Mouse (Mus musculus): Measurements from ENCODE around the gene Mast4.

Mast4 gene

GRCm38 (mm10) chr13:102842237-102842636 is 492.1 kb downstream of the Mast4 start:
- no peak for DNase-seq (ENCODE audit: extremely low read depth, insufficient read length, low spot score)

DNA sequence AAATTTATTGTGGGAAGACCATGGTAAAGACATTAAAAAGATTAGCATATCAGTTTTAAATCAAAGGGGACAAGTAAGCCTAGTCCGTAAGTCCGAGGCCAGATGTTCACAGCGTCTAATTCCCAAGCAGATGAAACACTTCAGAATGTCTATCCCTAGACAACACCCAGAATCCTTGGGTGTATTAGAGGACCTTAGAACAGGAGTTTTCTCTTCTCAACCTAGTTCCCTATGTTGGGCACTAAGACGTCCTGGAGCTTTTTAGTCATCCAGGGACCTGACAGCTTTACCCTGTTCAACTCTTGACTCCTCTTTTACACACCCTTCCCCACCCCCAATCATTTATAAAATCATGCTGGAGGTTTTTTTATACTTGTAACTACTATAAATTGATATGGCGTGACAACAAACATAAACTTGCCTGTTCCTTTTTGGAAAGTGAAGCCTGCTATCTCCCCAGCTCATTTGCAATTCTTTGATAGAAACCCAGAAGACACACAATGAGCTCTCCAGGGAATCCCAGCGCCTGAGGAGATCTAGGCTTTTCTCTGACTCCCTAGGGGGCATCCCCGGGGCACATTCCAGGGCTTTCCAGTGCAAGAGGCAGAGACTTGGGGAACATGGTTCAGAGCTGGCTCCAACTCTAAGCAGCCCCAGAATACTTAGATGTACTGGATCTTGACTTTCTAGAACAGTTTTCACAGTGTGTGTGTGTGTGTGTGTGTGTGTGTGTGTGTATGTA is 494.4 kb downstream of the Mast4 start:
- no peak for DNase-seq (ENCODE audit: extremely low read depth, insufficient read length, low spot score)

GRCm38 (mm10) chr13:102837427-102837826 is 496.9 kb downstream of the Mast4 start:
- DNase-seq (ENCODE audit: extremely low read depth, insufficient read length, low spot score) = no peak

GRCm38 (mm10) chr13:102835336-102835735 is 499.0 kb downstream of the Mast4 start:
- DNase-seq (ENCODE audit: extremely low read depth, insufficient read length, low spot score) = no peak

DNA sequence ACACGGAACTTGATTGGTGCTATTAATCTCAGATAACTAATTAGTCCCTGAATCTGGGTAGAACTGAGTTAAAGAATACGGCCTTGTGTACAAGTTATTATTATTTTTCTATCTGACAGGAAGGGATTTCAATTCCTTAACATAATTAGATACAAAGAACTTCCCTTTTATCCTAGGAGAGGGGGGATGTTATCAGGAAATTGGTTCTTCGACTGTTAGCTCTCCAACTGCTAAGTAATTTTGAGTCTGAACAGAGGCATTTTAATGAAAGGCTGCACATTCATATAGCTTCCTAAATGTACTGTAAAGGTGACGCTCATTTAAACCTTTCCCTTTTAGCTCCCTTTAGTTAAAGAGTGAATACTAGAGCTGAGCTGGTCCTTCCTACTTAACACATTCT is 516.0 kb downstream of the Mast4 start:
- DNase-seq (ENCODE audit: extremely low read depth, insufficient read length, low spot score) = no peak

GRCm38 (mm10) chr13:102816689-102817088 is 517.6 kb downstream of the Mast4 start:
- DNase-seq (ENCODE audit: extremely low read depth, insufficient read length, low spot score) = no peak

GRCm38 (mm10) chr13:102815158-102815557 is 519.1 kb downstream of the Mast4 start:
- DNase-seq (ENCODE audit: extremely low read depth, insufficient read length, low spot score) = no peak

GRCm38 (mm10) chr13:102811129-102811832 is 523.0 kb downstream of the Mast4 start:
- DNase-seq (ENCODE audit: extremely low read depth, insufficient read length, low spot score) = no peak

DNA sequence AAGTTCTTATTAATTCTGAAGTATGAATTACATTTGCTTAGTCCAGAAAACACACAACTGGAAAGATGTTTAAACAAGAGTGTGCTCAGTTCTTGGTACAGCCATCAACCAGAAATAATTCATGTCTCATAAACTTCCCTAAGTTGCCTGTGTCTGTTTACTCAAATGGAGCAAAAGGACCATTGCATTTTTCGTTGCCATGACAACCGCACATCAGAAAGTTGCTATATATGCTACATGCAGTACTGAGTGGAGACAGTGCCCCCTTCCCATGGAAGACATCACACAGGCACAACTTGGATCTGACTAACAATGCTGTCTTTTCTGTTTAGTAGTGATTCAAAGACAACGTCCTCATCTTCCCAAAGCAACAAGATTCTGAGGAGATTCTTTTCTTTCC is 527.6 kb downstream of the Mast4 start:
- no peak for DNase-seq (ENCODE audit: extremely low read depth, insufficient read length, low spot score)

GRCm38 (mm10) chr13:102805190-102805589 is 529.1 kb downstream of the Mast4 start:
- DNase-seq (ENCODE audit: extremely low read depth, insufficient read length, low spot score) = no peak

GRCm38 (mm10) chr13:102803206-102803605 is 531.1 kb downstream of the Mast4 start:
- no peak for DNase-seq (ENCODE audit: extremely low read depth, insufficient read length, low spot score)

GRCm38 (mm10) chr13:102792157-102792556 is 542.1 kb downstream of the Mast4 start:
- DNase-seq (ENCODE audit: extremely low read depth, insufficient read length, low spot score) = no peak

- DNase-seq (ENCODE audit: extremely low read depth, insufficient read length, low spot score) = no peak
These were observed 543.6 kb downstream of the Mast4 start for GRCm38 (mm10) chr13:102790601-102791155.

DNA sequence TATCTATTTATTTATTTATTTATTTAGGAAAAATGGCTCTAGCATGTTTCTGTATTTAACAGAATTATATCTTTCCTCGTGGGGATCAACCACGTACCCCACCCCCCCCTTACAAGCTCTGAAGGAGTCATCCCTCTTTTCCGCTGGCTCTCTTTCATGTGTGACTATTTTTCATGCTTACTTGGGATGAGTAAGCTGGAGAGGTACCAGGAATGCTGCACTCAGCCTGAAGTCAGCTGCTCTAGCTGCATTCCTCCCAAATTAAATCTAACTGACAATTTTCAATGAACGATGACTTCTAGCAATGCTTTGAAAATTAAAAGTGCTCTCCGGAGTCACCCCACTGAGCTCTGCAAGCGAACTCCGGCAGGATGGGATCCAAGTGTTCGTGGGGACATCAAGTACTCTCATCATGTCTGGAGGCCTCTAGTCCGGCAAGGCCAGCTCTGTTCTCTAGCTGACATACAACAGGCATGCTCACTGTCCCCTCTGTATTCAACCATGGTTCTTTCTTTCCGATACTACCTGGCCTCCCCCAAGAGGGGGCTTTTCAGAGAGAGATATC is 547.5 kb downstream of the Mast4 start:
- DNase-seq (ENCODE audit: extremely low read depth, insufficient read length, low spot score) = peak; percentile 51

GRCm38 (mm10) chr13:102783531-102784310 is 550.6 kb downstream of the Mast4 start:
- DNase-seq (ENCODE audit: extremely low read depth, insufficient read length, low spot score) = no peak

DNA sequence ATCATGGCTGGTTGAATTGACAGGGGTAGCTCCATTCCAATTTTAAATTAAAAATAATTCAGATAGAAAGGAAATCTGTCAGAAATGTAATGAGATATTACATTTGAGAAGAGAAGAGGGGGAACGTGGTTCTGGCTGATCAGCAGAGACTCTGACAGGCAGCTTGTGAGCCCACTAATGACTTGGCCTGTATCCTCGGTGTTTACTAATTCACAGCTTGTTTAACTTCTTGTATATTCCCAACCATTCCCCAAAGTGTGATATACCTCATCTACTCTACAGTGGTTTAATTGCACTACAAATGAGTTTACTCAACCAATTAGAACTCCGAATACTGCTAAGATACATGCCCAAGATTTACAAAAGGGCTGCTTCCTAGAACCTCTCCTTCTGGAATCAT is 555.0 kb downstream of the Mast4 start:
- DNase-seq (ENCODE audit: extremely low read depth, insufficient read length, low spot score) = no peak

GRCm38 (mm10) chr13:102778859-102779258 is 555.4 kb downstream of the Mast4 start:
- DNase-seq (ENCODE audit: extremely low read depth, insufficient read length, low spot score) = no peak

GRCm38 (mm10) chr13:102775506-102775905 is 558.8 kb downstream of the Mast4 start:
- DNase-seq (ENCODE audit: extremely low read depth, insufficient read length, low spot score) = no peak

- DNase-seq (ENCODE audit: extremely low read depth, insufficient read length, low spot score) = no peak
These were observed 559.5 kb downstream of the Mast4 start for GRCm38 (mm10) chr13:102774786-102775201.

DNA sequence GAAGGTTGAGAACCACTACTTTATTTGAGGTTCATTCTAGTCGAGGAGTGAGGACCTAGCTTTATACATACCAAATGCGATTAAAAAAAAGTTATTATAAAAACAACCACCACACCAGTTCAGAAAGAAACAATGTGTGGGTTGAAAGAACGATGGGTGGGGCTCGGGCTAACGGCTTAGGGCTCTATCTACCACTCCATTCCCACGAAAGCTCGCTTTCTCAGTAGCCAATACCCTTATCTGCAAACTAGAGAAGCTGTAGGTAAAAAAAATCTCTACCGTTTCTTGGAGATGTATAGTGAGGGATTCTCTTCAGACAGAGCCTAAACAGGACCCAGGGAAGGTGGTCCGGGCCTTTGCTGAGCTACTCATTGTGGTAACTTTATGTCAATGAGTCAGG is 561.1 kb downstream of the Mast4 start:
- no peak for DNase-seq (ENCODE audit: extremely low read depth, insufficient read length, low spot score)

GRCm38 (mm10) chr13:102770194-102770593 is 564.1 kb downstream of the Mast4 start:
- DNase-seq (ENCODE audit: extremely low read depth, insufficient read length, low spot score) = no peak
